Mouse (Mus musculus) heart, embryonic 10.5 days (tissue): Measurements from ENCODE around the gene Tedc2. TPM values are rescaled to one million over a fixed set of nuclear protein-coding genes. Genes with fewer than 3 reads are reported as not detected.
A peak's percentile ranks its signal among the peaks of the same experiment; 100 is the strongest.

Experiments
- DNase-seq: peaks from one replicate; pipeline ENCODE4 v3.0.0-alpha.2; 2017; ENCODE audit warnings: low spot score
- H3K27ac ChIP-seq: fragments of 300-500 bp; sonication (generic); 2 replicates; pipeline ENCODE4 v1.5.1; 2016; ENCODE audit warnings: mild to moderate bottlenecking
- H3K27me3 ChIP-seq: fragments of 300-500 bp; sonication (generic); 2 replicates; pipeline ENCODE4 v1.6.1; 2016; ENCODE audit warnings: mild to moderate bottlenecking; ENCODE audit not compliant: poor library complexity, insufficient read depth, severe bottlenecking
- H3K36me3 ChIP-seq: fragments of 300-500 bp; sonication (generic); 2 replicates; pipeline ENCODE4 v1.6.1; 2016; ENCODE audit warnings: mild to moderate bottlenecking, moderate library complexity
- H3K4me1 ChIP-seq: fragments of 300-500 bp; sonication (generic); 2 replicates; pipeline ENCODE4 v1.6.1; 2016; ENCODE audit warnings: mild to moderate bottlenecking
- H3K4me3 ChIP-seq: fragments of 300-500 bp; sonication (generic); 2 replicates; pipeline ENCODE4 v1.5.1; 2016; ENCODE audit warnings: mild to moderate bottlenecking, moderate library complexity
- H3K9me3 ChIP-seq: fragments of 300-500 bp; sonication (generic); 2 replicates; pipeline ENCODE4 v1.6.1; 2016; ENCODE audit warnings: mild to moderate bottlenecking, moderate library complexity
- WGBS: fragments of 180-500 bp; shearing (Covaris S2); methylation state at CpG from one replicate; pipeline ENCODE4 v1.1.7; 2016; 5-methylcytosine and 5-hydroxymethylcytosine counted together
- polyA plus RNA-seq: library from polyadenylated mRNA; unstranded; fragments of >200 nt; fragmentation: Nextera tagmentation; extraction: Ambion mirVana; gene quantifications from 2 replicates; pipeline ENCODE4 v1.2.1, GENCODE M21; 2016

Tedc2 gene
- polyA plus RNA-seq, 1 experiment from 2014 or later, result 9.9 TPM

DNA sequence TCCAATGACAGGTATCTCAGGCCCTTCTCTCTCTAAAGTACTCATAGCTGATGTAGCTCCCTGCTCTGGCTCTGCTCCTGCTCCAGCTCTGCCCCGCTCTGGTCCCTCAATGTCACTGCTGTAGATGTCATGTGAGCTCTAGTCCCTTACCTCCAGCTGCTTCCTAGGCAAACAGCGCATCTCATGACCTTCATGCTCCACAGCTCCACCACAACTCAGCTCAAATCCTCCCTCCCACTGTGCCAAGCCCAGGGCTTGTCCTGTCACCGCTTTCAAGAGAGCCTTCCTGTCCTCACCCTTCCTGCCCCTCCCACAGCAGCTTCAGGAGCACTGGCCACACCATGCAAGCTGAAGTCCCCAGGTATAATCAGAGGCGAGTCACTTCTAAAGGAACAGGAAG lies 20.9 kb downstream of the Tedc2 start:
- Histone ChIP-seq H3K9me3 (no peaks in the 10 kb centered on the region), H3K36me3 (no peaks in the 10 kb centered on the region), H3K27me3 (no peaks in the 10 kb centered on the region), H3K4me3 (no peak overlapping the region), H3K4me1 (peaks cover 72% of the 10 kb centered on the region), H3K27ac (0 out of 2 replicates have a peak overlapping the region, but pooled peaks have one; percentile 31)
- 34% methylated on average over 4 of the region's 4 CpGs for WGBS
- no peak for DNase-seq

DNA sequence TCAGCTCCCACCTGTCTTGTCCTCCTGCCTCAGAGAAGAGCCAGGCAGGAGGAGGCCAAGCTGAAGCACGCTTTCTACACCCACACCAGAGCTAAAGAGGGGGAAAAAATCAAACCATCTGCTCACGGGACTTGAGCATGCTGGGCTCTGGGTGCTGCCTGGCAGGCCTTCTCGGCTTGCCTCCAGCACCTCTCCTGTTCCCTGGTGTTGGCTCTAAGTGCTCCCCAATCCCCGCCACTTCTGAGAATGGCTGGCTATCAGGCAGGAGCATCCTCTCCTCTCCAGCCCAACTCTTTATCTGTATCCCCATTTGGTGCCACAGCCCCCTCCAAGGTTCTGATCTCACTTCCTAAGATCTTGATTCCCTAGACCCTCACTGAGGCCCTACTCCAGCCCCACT lies 21.4 kb downstream of the Tedc2 start:
- 56% methylated on average over 4 of the region's 4 CpGs for WGBS
- no peaks in the 10 kb centered on the region for H3K9me3 ChIP-seq
- no peaks in the 10 kb centered on the region for H3K36me3 ChIP-seq
- H3K4me1 ChIP-seq, result peaks cover 72% of the 10 kb centered on the region
- H3K27ac ChIP-seq, result 0 out of 2 replicates have a peak overlapping the region, but pooled peaks have one; percentile 31
- no peak for DNase-seq
- no peak overlapping the region for H3K4me3 ChIP-seq
- H3K27me3 ChIP-seq, result no peaks in the 10 kb centered on the region

DNA sequence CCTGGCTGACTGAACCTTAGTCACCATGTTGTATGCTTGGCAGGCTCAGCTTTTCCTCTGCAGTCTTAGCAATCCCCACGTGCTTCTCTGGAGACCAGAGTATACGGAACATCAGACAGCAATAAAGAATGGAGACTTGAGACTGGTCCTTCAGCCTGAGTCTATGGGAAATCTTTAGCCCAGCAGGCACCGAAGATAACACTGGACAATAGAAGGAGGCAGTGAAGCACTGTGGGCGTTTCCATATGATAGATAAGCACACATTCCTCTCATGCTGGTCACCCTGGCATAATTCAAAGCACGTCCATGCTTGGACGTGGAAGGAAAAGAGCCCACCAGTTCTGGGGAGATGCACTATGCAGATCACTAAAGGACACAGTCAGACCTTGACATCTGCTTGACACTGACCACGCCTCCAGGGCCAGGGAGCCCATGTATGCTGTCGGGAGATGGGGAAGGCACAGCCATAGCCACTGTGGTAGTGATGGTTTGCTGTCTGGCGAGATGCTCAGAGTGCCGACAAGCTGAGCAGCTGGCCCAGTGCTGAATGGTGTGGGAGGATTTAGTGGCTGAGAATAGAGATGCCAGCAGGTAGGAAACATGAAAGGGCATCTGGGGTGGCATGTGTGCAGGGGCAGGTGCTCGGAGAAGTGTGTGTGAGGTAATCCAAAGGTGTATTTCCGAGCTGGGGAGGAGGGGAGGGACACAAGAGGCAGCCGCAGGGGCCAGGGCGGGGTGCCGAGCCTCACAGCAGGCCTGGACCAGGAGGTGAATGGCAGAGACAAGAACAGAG lies 23.4 kb downstream of the Tedc2 start:
- Histone ChIP-seq H3K4me3 (no peak overlapping the region), H3K9me3 (no peaks in the 10 kb centered on the region), H3K27me3 (no peaks in the 10 kb centered on the region), H3K36me3 (no peaks in the 10 kb centered on the region), H3K4me1 (peaks cover 69% of the 10 kb centered on the region), H3K27ac (peak overlapping the region; percentile 69)
- WGBS, result 41% methylated on average over 15 of the region's 15 CpGs
- no peak for DNase-seq

DNA sequence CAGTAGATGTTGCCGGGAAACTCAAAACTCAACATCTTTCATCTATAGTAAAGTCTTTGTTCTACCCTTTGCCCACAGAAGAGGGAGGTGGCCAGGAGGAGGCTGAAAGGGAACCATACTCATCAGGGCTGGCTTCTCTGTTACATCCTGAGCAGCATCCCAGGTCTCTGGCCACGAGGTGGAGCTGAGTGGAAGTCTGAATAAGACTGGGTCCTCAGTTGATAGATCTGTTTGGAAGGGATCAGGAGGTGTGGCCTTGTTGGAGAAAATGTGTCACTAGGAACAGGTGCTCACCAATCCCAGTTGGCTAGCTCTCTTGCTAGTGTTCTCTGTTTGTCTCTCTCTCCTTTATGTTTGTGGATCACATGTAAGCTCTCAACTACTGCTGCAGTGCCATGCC lies 25.3 kb downstream of the Tedc2 start:
- Histone ChIP-seq H3K4me3 (no peak overlapping the region), H3K27me3 (no peaks in the 10 kb centered on the region), H3K9me3 (no peaks in the 10 kb centered on the region), H3K4me1 (peaks cover 74% of the 10 kb centered on the region), H3K36me3 (no peaks in the 10 kb centered on the region), H3K27ac (no peak overlapping the region)
- DNase-seq, result no peak
- 73% methylated on average over 2 of the region's 2 CpGs for WGBS

GRCm38 (mm10) chr17:24193769-24194168 lies 26.9 kb downstream of the Tedc2 start:
- H3K4me3 ChIP-seq, result no peak overlapping the region
- H3K27me3 ChIP-seq, result no peaks in the 10 kb centered on the region
- H3K9me3 ChIP-seq, result no peaks in the 10 kb centered on the region
- no peak for DNase-seq
- WGBS, result 49% methylated on average over 5 of the region's 5 CpGs
- H3K27ac ChIP-seq, result peak overlapping the region; percentile 36; the same call in 1 of the 2 replicates
- H3K4me1 ChIP-seq, result peaks cover 58% of the 10 kb centered on the region
- peaks cover 2% of the 10 kb centered on the region; the same call in 1 of the 2 replicates for H3K36me3 ChIP-seq

- peaks cover 53% of the 10 kb centered on the region for H3K4me1 ChIP-seq
- H3K36me3 ChIP-seq, result peaks cover 7% of the 10 kb centered on the region; the same call in 1 of the 2 replicates
- WGBS, result 78% methylated on average over 8 of the region's 8 CpGs
- H3K27ac ChIP-seq, result no peak overlapping the region
- no peaks in the 10 kb centered on the region for H3K9me3 ChIP-seq
- no peaks in the 10 kb centered on the region for H3K27me3 ChIP-seq
- DNase-seq, result no peak
- no peak overlapping the region for H3K4me3 ChIP-seq
Observed at GRCm38 (mm10) chr17:24193268-24193667, 27.4 kb downstream of the Tedc2 start.

DNA sequence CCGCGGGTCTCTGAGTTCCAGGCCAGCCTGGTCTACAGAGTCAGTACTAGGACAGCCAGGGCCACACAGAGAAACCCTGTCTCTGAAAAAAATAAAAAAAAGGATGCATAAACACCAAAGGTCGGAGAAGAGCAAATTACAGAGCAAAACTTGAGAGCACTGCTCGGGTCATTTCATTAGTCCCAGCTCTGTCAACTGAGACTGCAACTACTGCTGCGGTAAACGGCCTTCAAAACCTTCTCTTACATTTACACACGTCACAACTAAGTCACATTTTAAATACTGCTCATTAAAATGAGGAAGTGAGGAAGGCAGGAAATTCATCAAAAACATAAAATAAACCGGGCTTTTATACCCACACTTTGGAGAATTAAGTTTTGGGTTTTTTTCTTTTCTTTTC lies 27.8 kb downstream of the Tedc2 start:
- peaks cover 52% of the 10 kb centered on the region for H3K4me1 ChIP-seq
- no peaks in the 10 kb centered on the region for H3K27me3 ChIP-seq
- H3K4me3 ChIP-seq, result no peak overlapping the region
- H3K36me3 ChIP-seq, result peaks cover 10% of the 10 kb centered on the region; the same call in 1 of the 2 replicates
- H3K9me3 ChIP-seq, result no peaks in the 10 kb centered on the region
- no peak overlapping the region for H3K27ac ChIP-seq
- 84% methylated on average over 8 of the region's 8 CpGs for whole genome bisulfite sequencing
- DNase-seq, result no peak

DNA sequence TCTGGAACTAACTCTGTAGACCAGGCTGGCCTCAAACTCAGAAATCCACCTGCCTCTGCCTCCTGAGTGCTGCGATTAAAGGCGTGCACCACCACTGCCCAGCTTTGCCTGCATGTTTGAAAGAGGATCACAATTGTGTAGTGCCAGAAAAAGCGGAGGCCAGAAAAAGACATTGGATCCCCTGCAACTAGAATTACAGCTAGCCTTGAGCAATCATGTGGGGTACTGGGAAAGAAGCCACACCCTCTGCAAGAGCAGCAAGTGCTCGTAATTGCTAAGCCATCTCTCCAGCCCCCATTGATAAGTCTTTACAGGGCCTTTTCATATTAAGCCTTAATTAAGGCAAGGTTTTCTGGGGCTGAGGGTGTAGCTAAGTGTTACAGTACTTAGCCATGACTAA lies 29.2 kb downstream of the Tedc2 start:
- 71% methylated on average over 4 of the region's 4 CpGs for WGBS
- no peak overlapping the region for H3K27ac ChIP-seq

DNA sequence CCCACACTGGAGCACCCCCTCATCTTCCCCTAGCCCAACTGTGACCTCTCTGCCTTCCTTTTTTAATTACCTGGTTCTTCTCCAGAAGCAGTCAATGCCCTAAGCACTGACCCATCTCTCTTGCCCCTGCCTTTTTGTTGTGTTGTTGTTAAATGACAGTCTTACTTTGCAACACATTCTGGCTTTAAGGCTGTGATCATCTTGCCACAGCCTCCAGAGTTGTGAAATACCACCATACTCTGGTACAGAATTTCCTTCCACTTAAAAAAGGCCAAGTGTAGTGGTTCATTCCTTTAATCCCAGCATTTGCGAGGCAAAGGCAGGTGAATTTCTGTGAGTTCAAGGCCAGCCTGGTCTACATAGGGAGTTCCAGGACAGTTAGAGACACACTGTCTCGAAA lies 29.7 kb downstream of the Tedc2 start:
- Histone ChIP-seq H3K36me3 (peaks cover 11% of the 10 kb centered on the region; the same call in 1 of the 2 replicates), H3K27ac (no peak overlapping the region), H3K4me3 (no peak overlapping the region), H3K27me3 (no peaks in the 10 kb centered on the region), H3K4me1 (peaks cover 35% of the 10 kb centered on the region), H3K9me3 (no peaks in the 10 kb centered on the region)
- 89% methylated on average over 2 of the region's 2 CpGs for WGBS
- DNase-seq, result no peak

More for the DNA sequence above, 29.2 kb downstream of the Tedc2 start:
- peaks cover 41% of the 10 kb centered on the region for H3K4me1 ChIP-seq
- no peaks in the 10 kb centered on the region for H3K9me3 ChIP-seq
- no peaks in the 10 kb centered on the region for H3K27me3 ChIP-seq
- no peak for DNase-seq
- peaks cover 10% of the 10 kb centered on the region; the same call in 1 of the 2 replicates for H3K36me3 ChIP-seq
- no peak overlapping the region for H3K4me3 ChIP-seq

- Histone ChIP-seq H3K4me1 (peaks cover 11% of the 10 kb centered on the region), H3K27ac (no peak overlapping the region), H3K36me3 (no peaks in the 10 kb centered on the region), H3K27me3 (no peaks in the 10 kb centered on the region), H3K9me3 (no peaks in the 10 kb centered on the region), H3K4me3 (no peak overlapping the region)
- WGBS, result 76% methylated on average over 3 of the region's 3 CpGs
- peak; percentile 72 for DNase-seq
Observed at GRCm38 (mm10) chr17:24174259-24174658, 46.4 kb downstream of the Tedc2 start.

- Histone ChIP-seq H3K9me3 (no peaks in the 10 kb centered on the region), H3K27me3 (no peaks in the 10 kb centered on the region), H3K27ac (no peak overlapping the region), H3K4me3 (no peak overlapping the region), H3K4me1 (peaks cover 11% of the 10 kb centered on the region), H3K36me3 (no peaks in the 10 kb centered on the region)
- WGBS, result 2% methylated on average over 3 of the region's 3 CpGs
- peak; percentile 79 for DNase-seq
Observed at GRCm38 (mm10) chr17:24173423-24173822, 47.2 kb downstream of the Tedc2 start.

GRCm38 (mm10) chr17:24171738-24172137 lies 48.9 kb downstream of the Tedc2 start:
- Histone ChIP-seq H3K27ac (no peak overlapping the region), H3K4me3 (no peak overlapping the region), H3K27me3 (no peaks in the 10 kb centered on the region), H3K9me3 (no peaks in the 10 kb centered on the region), H3K4me1 (peaks cover 19% of the 10 kb centered on the region), H3K36me3 (peaks cover 13% of the 10 kb centered on the region)
- 86% methylated on average over 4 of the region's 4 CpGs for WGBS
- no peak for DNase-seq

GRCm38 (mm10) chr17:24170729-24171128 lies 49.9 kb downstream of the Tedc2 start:
- H3K36me3 ChIP-seq, result peaks cover 19% of the 10 kb centered on the region
- no peak overlapping the region for H3K4me3 ChIP-seq
- WGBS, result 67% methylated on average over 5 of the region's 5 CpGs
- H3K4me1 ChIP-seq, result peaks cover 19% of the 10 kb centered on the region
- no peaks in the 10 kb centered on the region for H3K27me3 ChIP-seq
- H3K9me3 ChIP-seq, result no peaks in the 10 kb centered on the region
- H3K27ac ChIP-seq, result peak overlapping the region; percentile 25; the same call in 1 of the 2 replicates
- DNase-seq, result no peak
